Comparison of ENCODE assay signal across 8 mouse cellular contexts in the genomic region with DNA sequence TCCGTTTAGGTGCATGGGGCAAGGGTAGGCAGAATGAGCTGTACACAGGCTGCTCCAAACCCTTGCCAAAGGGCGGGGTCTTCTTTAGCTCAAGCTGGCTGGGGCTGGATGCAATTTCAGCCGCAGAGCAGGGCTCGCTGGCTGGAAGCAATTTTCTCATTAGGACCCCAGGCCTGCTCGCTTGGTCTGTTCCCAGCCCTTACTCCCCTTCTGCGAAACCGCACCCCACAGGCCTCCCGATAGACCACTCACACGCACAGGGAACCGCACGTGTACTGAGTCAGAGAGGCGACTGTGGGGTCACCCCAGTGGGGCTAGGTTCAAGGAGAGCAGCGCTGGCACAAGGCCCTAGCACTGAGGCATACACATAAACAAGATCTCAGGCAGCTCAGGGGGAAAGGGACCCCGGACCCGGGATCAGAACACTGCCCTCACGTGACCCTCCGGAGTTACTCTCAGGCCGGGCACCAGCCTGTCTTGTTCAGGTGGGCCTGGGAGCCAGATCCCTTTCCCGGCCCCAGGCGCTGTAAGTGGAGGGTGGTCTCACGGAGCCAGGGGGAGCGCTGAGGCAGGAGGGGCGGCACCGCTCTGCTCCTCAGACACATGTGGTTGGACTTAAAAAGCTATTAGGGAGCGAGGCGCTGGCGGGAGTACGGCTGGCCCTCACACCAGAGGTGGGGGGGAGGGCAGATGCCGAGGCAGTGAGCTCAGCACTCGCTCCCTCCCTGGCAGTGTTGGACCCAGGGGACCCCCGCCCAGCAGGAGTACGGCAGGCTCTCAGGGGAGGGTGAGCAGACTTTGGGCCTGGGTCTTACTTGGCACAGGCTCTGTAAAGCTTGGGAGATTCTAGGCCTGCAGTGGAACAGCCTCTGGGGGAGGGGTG. TPM values are rescaled to one million over a fixed set of nuclear protein-coding genes. Genes with fewer than 3 reads are reported as not detected.
DNase-seq lines count a peak whose midpoint lies in the region; ATAC-seq and TF ChIP-seq lines count a peak whose summit lies in the region.

No protein-coding gene starts in this region.

- no peak overlapping the region; the same call in 1 of the 2 replicates for H3K9ac ChIP-seq in midbrain, embryonic 14.5 days (replicated peaks; ENCODE audit: low read length)

- H3K9me3 ChIP-seq in midbrain, embryonic 14.5 days (ENCODE audit: control insufficient read depth, low read length) = no peaks in the 10 kb centered on the region

- WGBS in midbrain, embryonic 14.5 days = 5% methylated on average over 32 of the region's 32 CpGs
- 94% methylated on average over 32 of the region's 32 CpGs for WGBS in thymus, adult 2 months

- peak; percentile 38; the same call in 1 of the 2 replicates for ATAC-seq in midbrain, embryonic 14.5 days (ENCODE audit: low FRiP score, low TSS enrichment)

- H3K27me3 ChIP-seq in midbrain, embryonic 14.5 days (ENCODE audit: control insufficient read depth, insufficient read depth, low read length) = peaks cover 72% of the 10 kb centered on the region
- no peaks in the 10 kb centered on the region for H3K27me3 ChIP-seq in thymus, adult 2 months (ENCODE audit: control insufficient read depth, insufficient read depth, low read length)

- H3K4me3 ChIP-seq in brown adipose tissue, adult 24 weeks (ENCODE audit: insufficient read depth, low read depth, low read length) = no peak overlapping the region
- H3K4me3 ChIP-seq in midbrain, embryonic 14.5 days (replicated peaks; ENCODE audit: low read depth, low read length) = no peak overlapping the region
- no peak overlapping the region for H3K4me3 ChIP-seq in thymus, adult 2 months (ENCODE audit: control insufficient read depth, insufficient read depth, low read length)

- H3K4me1 ChIP-seq in brown adipose tissue, adult 24 weeks (ENCODE audit: control insufficient read depth, insufficient read depth, insufficient read length, low read length) = peaks cover 40% of the 10 kb centered on the region
- H3K4me1 ChIP-seq in midbrain, embryonic 14.5 days (ENCODE audit: control insufficient read depth, insufficient read depth, low read length) = peaks cover 51% of the 10 kb centered on the region
- peaks cover 18% of the 10 kb centered on the region for H3K4me1 ChIP-seq in thymus, adult 2 months (replicated peaks; ENCODE audit: control insufficient read depth, insufficient read depth, low read length)

- DNase-seq in adrenal gland, postnatal 10 days = peak; percentile 54
- DNase-seq in adrenal gland, postnatal 25 days = no peak
- DNase-seq in gastrocnemius, postnatal 25 days = peak; percentile 85
- peak; percentile 62 for DNase-seq in hindlimb bud, embryonic 11.5 days (ENCODE audit: extremely low spot score, low read depth, low spot score)
- peak; percentile 67 for DNase-seq in midbrain, embryonic 14.5 days
- DNase-seq in thymus, postnatal 14 days = no peak
- no peak for DNase-seq in thymus, adult 2 months

- peak overlapping the region; percentile 76 for H3K27ac ChIP-seq in brown adipose tissue, adult 24 weeks (replicated peaks; ENCODE audit: low read depth, low read length)
- peak overlapping the region; percentile 66 for H3K27ac ChIP-seq in midbrain, embryonic 14.5 days (replicated peaks; ENCODE audit: low read depth, low read length)
- no peak overlapping the region for H3K27ac ChIP-seq in thymus, adult 2 months (ENCODE audit: control insufficient read depth, insufficient read depth, low read length)

- H3K4me2 ChIP-seq in midbrain, embryonic 14.5 days (ENCODE audit: low read length) = peak overlapping the region; percentile 24; the same call in 1 of the 2 replicates

- no peaks in the 10 kb centered on the region for H3K36me3 ChIP-seq in midbrain, embryonic 14.5 days (ENCODE audit: control insufficient read depth, insufficient read depth, low read length)
- H3K36me3 ChIP-seq in thymus, adult 2 months (ENCODE audit: control insufficient read depth, insufficient read depth, low read length) = no peaks in the 10 kb centered on the region

- TF ChIP-seq POLR2A in thymus, adult 2 months (IDR thresholded peaks at IDR 0.05; ENCODE audit: control insufficient read depth, extremely low read depth, insufficient read depth, low read length, poor library complexity) = no peak

- no peak for TF ChIP-seq CTCF in thymus, adult 2 months (IDR thresholded peaks at IDR 0.05; ENCODE audit: borderline replicate concordance, control insufficient read depth, extremely low read depth, insufficient read depth, low read length, poor library complexity)

RNA-seq across cellular contexts. Expression of a gene that starts 19.6 kb away (rescaled TPM):
- under 1 TPM; 0.51 to 0.88 TPM for total RNA-seq in adrenal gland, postnatal 10 days (2021)
- not detected in 2 replicates for total RNA-seq in adrenal gland, postnatal 25 days (2021)
- polyA plus RNA-seq in brown adipose tissue, adult 24 weeks (2012; ENCODE audit: insufficient read depth, insufficient read length, missing spikeins) = 1.9 TPM in 1 of 2 replicates, not detected in the other
- total RNA-seq in gastrocnemius, postnatal 25 days (2021) = under 1 TPM; 0.54 to 0.67 TPM
- 0.67 and 0.91 TPM in 2 replicates for polyA plus RNA-seq in midbrain, embryonic 14.5 days (2014; fragmentation: Nextera tagmentation; extraction: Ambion mirVana)
- 1.8 and 2.6 TPM in 2 replicates for polyA plus RNA-seq in thymus, adult 2 months (2012; rRNA removed)

RNA-seq across cellular contexts. Expression of a gene that starts 41.2 kb away (rescaled TPM):
- 1 to 10 TPM; 7.8 to 8.5 TPM for total RNA-seq in adrenal gland, postnatal 10 days (2021)
- total RNA-seq in adrenal gland, postnatal 25 days (2021) = 3.1 and 3.8 TPM in 2 replicates
- polyA plus RNA-seq in brown adipose tissue, adult 24 weeks (2012; ENCODE audit: insufficient read depth, insufficient read length, missing spikeins) = 2.9 and 3.1 TPM in 2 replicates
- 1 to 10 TPM; 1.3 to 2.0 TPM for total RNA-seq in gastrocnemius, postnatal 25 days (2021)
- 1.5 and 3.8 TPM in 2 replicates for polyA plus RNA-seq in midbrain, embryonic 14.5 days (2014; fragmentation: Nextera tagmentation; extraction: Ambion mirVana)
- 7.1 and 7.5 TPM in 2 replicates for polyA plus RNA-seq in thymus, adult 2 months (2012; rRNA removed)

RNA-seq across cellular contexts. Expression of a gene that starts 54.8 kb away (rescaled TPM):
- total RNA-seq in adrenal gland, postnatal 10 days (2021) = 10 to 100 TPM; 59.1 to 62.9 TPM
- total RNA-seq in adrenal gland, postnatal 25 days (2021) = 73.9 and 76.0 TPM in 2 replicates
- polyA plus RNA-seq in brown adipose tissue, adult 24 weeks (2012; ENCODE audit: insufficient read depth, insufficient read length, missing spikeins) = 19.0 and 22.9 TPM in 2 replicates
- total RNA-seq in gastrocnemius, postnatal 25 days (2021) = 10 to 100 TPM; 20.0 to 22.2 TPM
- 19.1 and 20.2 TPM in 2 replicates for polyA plus RNA-seq in midbrain, embryonic 14.5 days (2014; fragmentation: Nextera tagmentation; extraction: Ambion mirVana)
- 155 and 182 TPM in 2 replicates for polyA plus RNA-seq in thymus, adult 2 months (2012; rRNA removed)

RNA-seq across cellular contexts. Expression of a gene that starts 56.3 kb away (rescaled TPM):
- 10 to 100 TPM; 63.4 to 82.8 TPM for total RNA-seq in adrenal gland, postnatal 10 days (2021)
- 75.1 and 83.9 TPM in 2 replicates for total RNA-seq in adrenal gland, postnatal 25 days (2021)
- 25.1 and 33.4 TPM in 2 replicates for polyA plus RNA-seq in brown adipose tissue, adult 24 weeks (2012; ENCODE audit: insufficient read depth, insufficient read length, missing spikeins)
- total RNA-seq in gastrocnemius, postnatal 25 days (2021) = 10 to 100 TPM; 36.7 to 40.2 TPM
- polyA plus RNA-seq in midbrain, embryonic 14.5 days (2014; fragmentation: Nextera tagmentation; extraction: Ambion mirVana) = 56.9 and 59.6 TPM in 2 replicates
- polyA plus RNA-seq in thymus, adult 2 months (2012; rRNA removed) = 169 and 181 TPM in 2 replicates

RNA-seq across cellular contexts. Expression of a gene that starts 57.7 kb away (rescaled TPM):
- 100 to 1,000 TPM; 145 to 200 TPM for total RNA-seq in adrenal gland, postnatal 10 days (2021)
- total RNA-seq in adrenal gland, postnatal 25 days (2021) = 87.7 and 111 TPM in 2 replicates
- 74.6 and 78.4 TPM in 2 replicates for polyA plus RNA-seq in brown adipose tissue, adult 24 weeks (2012; ENCODE audit: insufficient read depth, insufficient read length, missing spikeins)
- 100 to 1,000 TPM; 447 to 529 TPM for total RNA-seq in gastrocnemius, postnatal 25 days (2021)
- 45.9 and 49.8 TPM in 2 replicates for polyA plus RNA-seq in midbrain, embryonic 14.5 days (2014; fragmentation: Nextera tagmentation; extraction: Ambion mirVana)
- 17.7 and 18.2 TPM in 2 replicates for polyA plus RNA-seq in thymus, adult 2 months (2012; rRNA removed)

Comparison
In these comparisons a context has a peak if more than half of its experiments do, and no peak if none do; other contexts are left out.
1. DNase-seq: peak in adrenal gland, postnatal 10 days (single experiment), gastrocnemius, postnatal 25 days (single experiment), hindlimb bud, embryonic 11.5 days (single experiment) and midbrain, embryonic 14.5 days (single experiment); none in adrenal gland, postnatal 25 days (single experiment), thymus, postnatal 14 days (single experiment) and thymus, adult 2 months (single experiment).